ENCODE assay signal across 10 mouse cellular contexts in genomic region chr7:13511539-13511938, GRCm38 (mm10). TPM values are rescaled to one million over a fixed set of nuclear protein-coding genes. Genes with fewer than 3 reads are reported as not detected.
DNase-seq lines count a peak whose midpoint lies in the region; ATAC-seq and TF ChIP-seq lines count a peak whose summit lies in the region.
"Had no signal": no experiment of that assay in that cellular context is flagged by ENCODE, and none has a peak within 500 bp of the region (broad histone marks: within the 10 kb centered on the region; RNA-seq: fewer than 3 reads in every experiment).

No protein-coding gene starts in this region.

- H3K4me2 ChIP-seq in lung, embryonic 14.5 days, result no peak overlapping the region
- no peak overlapping the region for H3K4me2 ChIP-seq in midbrain, embryonic 11.5 days
- H3K4me2 ChIP-seq: embryonic facial prominence, embryonic 13.5 days had no signal

- WGBS in lung, embryonic 14.5 days, result 70% methylated on average over 1 of the region's 1 CpGs
- 48% methylated on average over 1 of the region's 1 CpGs for whole genome bisulfite sequencing in lung, adult 2 months
- 78% methylated on average over 1 of the region's 1 CpGs for WGBS in midbrain, embryonic 11.5 days

- intact Hi-C loops in heart, postnatal 25 days (cut with DNase I), result loop anchor here (5.0 kb wide), 1 partner anchor 224 kb away; no protein-coding TSS in a partner anchor

- no peak for ATAC-seq in lung, embryonic 14.5 days (ENCODE audit: insufficient read depth)
- peak; percentile 69 to 73; a peak in 3 of 4 replicates for ATAC-seq in hematopoietic stem cell, adult 5-6 weeks (replicated peaks in 1 of 2; ENCODE audit: insufficient read depth in 1 of 2, low FRiP score in 2 of 2, low TSS enrichment in 1 of 2, low read depth in 1 of 2, poor library complexity in 2 of 2, severe bottlenecking in 2 of 2)
- no peak for ATAC-seq in midbrain, embryonic 11.5 days (ENCODE audit: low FRiP score)

- H3K27ac ChIP-seq in lung, embryonic 14.5 days (ENCODE audit: low read depth), result no peak overlapping the region
- no peak overlapping the region for H3K27ac ChIP-seq in midbrain, embryonic 11.5 days (ENCODE audit: low read depth, low read length)
- H3K27ac ChIP-seq: embryonic facial prominence, embryonic 13.5 days had no signal

- H3K9me3 ChIP-seq in lung, embryonic 14.5 days (ENCODE audit: low read depth, low read length), result no peaks in the 10 kb centered on the region
- H3K9me3 ChIP-seq in midbrain, embryonic 11.5 days (ENCODE audit: control insufficient read depth, low read length), result peaks cover 16% of the 10 kb centered on the region; the same call in 1 of the 2 replicates
- H3K9me3 ChIP-seq: embryonic facial prominence, embryonic 13.5 days had no signal

- no peak overlapping the region for H3K9ac ChIP-seq in lung, embryonic 14.5 days
- H3K9ac ChIP-seq in midbrain, embryonic 11.5 days (ENCODE audit: low read length), result no peak overlapping the region
- H3K9ac ChIP-seq: embryonic facial prominence, embryonic 13.5 days had no signal

- no peaks in the 10 kb centered on the region for H3K36me3 ChIP-seq in lung, embryonic 14.5 days (ENCODE audit: insufficient read depth)
- no peaks in the 10 kb centered on the region for H3K36me3 ChIP-seq in midbrain, embryonic 11.5 days (ENCODE audit: control insufficient read depth, insufficient read depth, low read length)
- H3K36me3 ChIP-seq: embryonic facial prominence, embryonic 13.5 days had no signal

- no peak for TF ChIP-seq POLR2A in lung, adult 2 months (IDR thresholded peaks at IDR 0.05; ENCODE audit: borderline replicate concordance, extremely low read depth, low read depth, low read length)

- peak; percentile 6 for DNase-seq in lung, embryonic 14.5 days
- no peak for DNase-seq in lung, adult 2 months
- peak; percentile 30 for DNase-seq in R1 (ENCODE audit: low read depth, low spot score)
- DNase-seq in naive thymus-derived CD4-positive, alpha-beta T cell, adult 2 months (ENCODE audit: low read depth), result peak; percentile 47
- DNase-seq in testis, postnatal 14 days (ENCODE audit: low spot score), result no peak
- DNase-seq in midbrain, embryonic 11.5 days (ENCODE audit: low spot score, missing footprints), result no peak
- DNase-seq in heart, postnatal 25 days (ENCODE audit: low spot score), result no peak

- H3K27me3 ChIP-seq in lung, embryonic 14.5 days (ENCODE audit: insufficient read depth, low read length), result no peaks in the 10 kb centered on the region
- no peaks in the 10 kb centered on the region for H3K27me3 ChIP-seq in midbrain, embryonic 11.5 days (ENCODE audit: control insufficient read depth, insufficient read depth, low read length)
- H3K27me3 ChIP-seq: embryonic facial prominence, embryonic 13.5 days had no signal

- TF ChIP-seq CTCF in lung, embryonic 14.5 days (IDR thresholded peaks at IDR 0.05; ENCODE audit: low read depth), result 0 out of 2 replicates have a peak, but pooled peaks have one; percentile 8
- TF ChIP-seq CTCF in lung, adult 2 months (IDR thresholded peaks at IDR 0.05; ENCODE audit: insufficient read depth, low read length), result no peak

- H3K4me3 ChIP-seq in lung, embryonic 14.5 days (ENCODE audit: low read depth, low read length), result no peak overlapping the region
- H3K4me3 ChIP-seq in lung, adult 2 months (replicated peaks; ENCODE audit: extremely low read depth, low read depth, low read length), result no peak overlapping the region
- no peak overlapping the region for H3K4me3 ChIP-seq in midbrain, embryonic 11.5 days (ENCODE audit: low read depth, low read length)
- H3K4me3 ChIP-seq: embryonic facial prominence, embryonic 13.5 days had no signal

- no peaks in the 10 kb centered on the region for H3K4me1 ChIP-seq in lung, embryonic 14.5 days (ENCODE audit: insufficient read depth)
- H3K4me1 ChIP-seq in lung, adult 2 months (ENCODE audit: control insufficient read depth, insufficient read depth, low read length), result no peaks in the 10 kb centered on the region
- no peaks in the 10 kb centered on the region for H3K4me1 ChIP-seq in midbrain, embryonic 11.5 days (ENCODE audit: control insufficient read depth, insufficient read depth, low read length)
- H3K4me1 ChIP-seq: embryonic facial prominence, embryonic 13.5 days had no signal

RNA-seq across cellular contexts. Expression of gene Bsph2, which starts 59.3 kb away (rescaled TPM):
- not detected in 2 replicates for polyA plus RNA-seq in lung, embryonic 14.5 days (2014; fragmentation: Nextera tagmentation; extraction: Ambion mirVana)
- polyA plus RNA-seq in lung, adult 2 months (2012; rRNA removed), result not detected in 2 replicates
- total RNA-seq in hematopoietic stem cell, adult 5-6 weeks (2017), result not detected in 2 replicates
- polyA plus RNA-seq in midbrain, embryonic 11.5 days (2014; fragmentation: Nextera tagmentation; extraction: Ambion mirVana), result not detected in 2 replicates
- not detected for total RNA-seq in heart, postnatal 25 days (2021)
- total RNA-seq: layer of hippocampus, postnatal 14 days had no signal
- polyA plus RNA-seq: embryonic facial prominence, embryonic 13.5 days had no signal

Comparison
In these comparisons a context has a peak if more than half of its experiments do, and no peak if none do; other contexts are left out.
1. DNase-seq: peak in lung, embryonic 14.5 days (single experiment), R1 (single experiment) and naive thymus-derived CD4-positive, alpha-beta T cell, adult 2 months (single experiment); none in lung, adult 2 months (single experiment), testis, postnatal 14 days (single experiment), midbrain, embryonic 11.5 days (single experiment) and heart, postnatal 25 days (single experiment).
2. ATAC-seq: peak in hematopoietic stem cell, adult 5-6 weeks (2 of 2); none in lung, embryonic 14.5 days (single experiment) and midbrain, embryonic 11.5 days (single experiment).